Mouse (Mus musculus): Measurements from ENCODE around the gene Ift57. TPM values are rescaled to one million over a fixed set of nuclear protein-coding genes. Genes with fewer than 3 reads are reported as not detected.

Ift57 gene
- polyA plus RNA-seq, 1 experiment from 2014 or later, result 45.4 TPM

- Histone ChIP-seq H3K9ac (no peak overlapping the region), H3K4me3 (replicated peaks) (no peak overlapping the region), H3K4me2 (replicated peaks) (no peak overlapping the region), H3K36me3 (no peaks in the 10 kb centered on the region), H3K4me1 (no peaks in the 10 kb centered on the region), H3K9me3 (replicated peaks) (no peaks in the 10 kb centered on the region), H3K27ac (replicated peaks) (no peak overlapping the region), H3K27me3 (no peaks in the 10 kb centered on the region)
- no peak for ATAC-seq (ENCODE audit: insufficient number of reproducible peaks, low FRiP score, low TSS enrichment, low read depth)
- WGBS, result 42% methylated on average over 1 of the region's 1 CpGs
Measured at GRCm38 (mm10) chr16:49752906-49753305, 53.9 kb downstream of the Ift57 start.

- H3K36me3 ChIP-seq, result no peaks in the 10 kb centered on the region
- H3K27me3 ChIP-seq, result no peaks in the 10 kb centered on the region
- no peak overlapping the region for H3K4me2 ChIP-seq (replicated peaks)
- no peak overlapping the region for H3K9ac ChIP-seq
- ATAC-seq (ENCODE audit: insufficient number of reproducible peaks, low FRiP score, low TSS enrichment, low read depth), result no peak
- no peak overlapping the region for H3K27ac ChIP-seq (replicated peaks)
- no peaks in the 10 kb centered on the region for H3K9me3 ChIP-seq (replicated peaks)
- WGBS, result 40% methylated on average over 3 of the region's 3 CpGs
- no peak overlapping the region for H3K4me3 ChIP-seq (replicated peaks)
- no peaks in the 10 kb centered on the region for H3K4me1 ChIP-seq
Measured at GRCm38 (mm10) chr16:49753318-49753717, 54.3 kb downstream of the Ift57 start.

- no peak for ATAC-seq (ENCODE audit: insufficient number of reproducible peaks, low FRiP score, low TSS enrichment, low read depth)
- no peaks in the 10 kb centered on the region for H3K27me3 ChIP-seq
- no peak overlapping the region for H3K4me3 ChIP-seq (replicated peaks)
- H3K4me1 ChIP-seq, result 0 out of 2 replicates have a peak, but pooled peaks cover 4% of the 10 kb centered on the region
- H3K27ac ChIP-seq (replicated peaks), result no peak overlapping the region
- H3K9me3 ChIP-seq (replicated peaks), result no peaks in the 10 kb centered on the region
- H3K36me3 ChIP-seq, result 0 out of 2 replicates have a peak, but pooled peaks cover 9% of the 10 kb centered on the region
- no peak overlapping the region for H3K9ac ChIP-seq
- 85% methylated on average over 17 of the region's 17 CpGs for WGBS
- no peak overlapping the region for H3K4me2 ChIP-seq (replicated peaks)
Measured at GRCm38 (mm10) chr16:49760517-49761203, 61.6 kb downstream of the Ift57 start.

GRCm38 (mm10) chr16:49761981-49762380 lies 62.9 kb downstream of the Ift57 start:
- no peak overlapping the region for H3K27ac ChIP-seq (replicated peaks)
- no peaks in the 10 kb centered on the region for H3K9me3 ChIP-seq (replicated peaks)
- no peak overlapping the region for H3K4me2 ChIP-seq (replicated peaks)
- no peak overlapping the region for H3K9ac ChIP-seq
- 0 out of 2 replicates have a peak, but pooled peaks cover 9% of the 10 kb centered on the region for H3K36me3 ChIP-seq
- WGBS, result 84% methylated on average over 5 of the region's 5 CpGs
- ATAC-seq (ENCODE audit: insufficient number of reproducible peaks, low FRiP score, low TSS enrichment, low read depth), result no peak
- no peaks in the 10 kb centered on the region for H3K27me3 ChIP-seq
- H3K4me3 ChIP-seq (replicated peaks), result no peak overlapping the region
- 0 out of 2 replicates have a peak, but pooled peaks cover 4% of the 10 kb centered on the region for H3K4me1 ChIP-seq

GRCm38 (mm10) chr16:49766326-49766725 lies 67.3 kb downstream of the Ift57 start:
- Histone ChIP-seq H3K4me3 (replicated peaks) (no peak overlapping the region), H3K27ac (replicated peaks) (no peak overlapping the region), H3K9ac (no peak overlapping the region), H3K4me1 (no peaks in the 10 kb centered on the region), H3K27me3 (no peaks in the 10 kb centered on the region), H3K4me2 (replicated peaks) (no peak overlapping the region), H3K36me3 (0 out of 2 replicates have a peak, but pooled peaks cover 9% of the 10 kb centered on the region), H3K9me3 (replicated peaks) (no peaks in the 10 kb centered on the region)
- no peak for ATAC-seq (ENCODE audit: insufficient number of reproducible peaks, low FRiP score, low TSS enrichment, low read depth)
- WGBS, result 65% methylated on average over 3 of the region's 3 CpGs

- Histone ChIP-seq H3K4me1 (no peaks in the 10 kb centered on the region), H3K9me3 (replicated peaks) (no peaks in the 10 kb centered on the region), H3K36me3 (0 out of 2 replicates have a peak, but pooled peaks cover 8% of the 10 kb centered on the region), H3K27ac (replicated peaks) (no peak overlapping the region), H3K4me3 (replicated peaks) (no peak overlapping the region), H3K9ac (no peak overlapping the region), H3K27me3 (no peaks in the 10 kb centered on the region), H3K4me2 (replicated peaks) (no peak overlapping the region)
- no peak for ATAC-seq (ENCODE audit: insufficient number of reproducible peaks, low FRiP score, low TSS enrichment, low read depth)
- 83% methylated on average over 4 of the region's 4 CpGs for WGBS
Measured at GRCm38 (mm10) chr16:49768491-49769031, 69.5 kb downstream of the Ift57 start.

GRCm38 (mm10) chr16:49769831-49770261 lies 70.8 kb downstream of the Ift57 start:
- Histone ChIP-seq H3K4me1 (no peaks in the 10 kb centered on the region), H3K9ac (no peak overlapping the region), H3K9me3 (replicated peaks) (no peaks in the 10 kb centered on the region), H3K27ac (replicated peaks) (no peak overlapping the region), H3K4me3 (replicated peaks) (no peak overlapping the region), H3K27me3 (no peaks in the 10 kb centered on the region), H3K4me2 (replicated peaks) (no peak overlapping the region), H3K36me3 (no peaks in the 10 kb centered on the region)
- WGBS, result 80% methylated on average over 2 of the region's 2 CpGs
- no peak for ATAC-seq (ENCODE audit: insufficient number of reproducible peaks, low FRiP score, low TSS enrichment, low read depth)

- no peaks in the 10 kb centered on the region for H3K27me3 ChIP-seq
- no peaks in the 10 kb centered on the region for H3K36me3 ChIP-seq
- H3K4me3 ChIP-seq (replicated peaks), result no peak overlapping the region
- no peak overlapping the region for H3K27ac ChIP-seq (replicated peaks)
- ATAC-seq (ENCODE audit: insufficient number of reproducible peaks, low FRiP score, low TSS enrichment, low read depth), result no peak
- H3K4me1 ChIP-seq, result no peaks in the 10 kb centered on the region
- WGBS, result 85% methylated on average over 12 of the region's 12 CpGs
- no peak overlapping the region for H3K4me2 ChIP-seq (replicated peaks)
- H3K9ac ChIP-seq, result no peak overlapping the region
- H3K9me3 ChIP-seq (replicated peaks), result no peaks in the 10 kb centered on the region
Measured at GRCm38 (mm10) chr16:49770320-49771189, 71.5 kb downstream of the Ift57 start.

GRCm38 (mm10) chr16:49771609-49772396 lies 72.8 kb downstream of the Ift57 start:
- no peaks in the 10 kb centered on the region for H3K4me1 ChIP-seq
- no peaks in the 10 kb centered on the region for H3K36me3 ChIP-seq
- H3K27me3 ChIP-seq, result no peaks in the 10 kb centered on the region
- no peak overlapping the region for H3K4me3 ChIP-seq (replicated peaks)
- no peak overlapping the region for H3K9ac ChIP-seq
- 83% methylated on average over 7 of the region's 7 CpGs for WGBS
- H3K27ac ChIP-seq (replicated peaks), result no peak overlapping the region
- ATAC-seq (ENCODE audit: insufficient number of reproducible peaks, low FRiP score, low TSS enrichment, low read depth), result no peak
- no peak overlapping the region for H3K4me2 ChIP-seq (replicated peaks)
- H3K9me3 ChIP-seq (replicated peaks), result no peaks in the 10 kb centered on the region

GRCm38 (mm10) chr16:49772576-49772975 lies 73.5 kb downstream of the Ift57 start:
- no peaks in the 10 kb centered on the region for H3K36me3 ChIP-seq
- ATAC-seq (ENCODE audit: insufficient number of reproducible peaks, low FRiP score, low TSS enrichment, low read depth), result no peak
- H3K27ac ChIP-seq (replicated peaks), result no peak overlapping the region
- H3K9me3 ChIP-seq (replicated peaks), result no peaks in the 10 kb centered on the region
- no peaks in the 10 kb centered on the region for H3K27me3 ChIP-seq
- no peak overlapping the region for H3K4me2 ChIP-seq (replicated peaks)
- no peak overlapping the region for H3K4me3 ChIP-seq (replicated peaks)
- WGBS, result 61% methylated on average over 1 of the region's 1 CpGs
- no peak overlapping the region for H3K9ac ChIP-seq
- no peaks in the 10 kb centered on the region for H3K4me1 ChIP-seq

- Histone ChIP-seq H3K27ac (replicated peaks) (no peak overlapping the region), H3K4me1 (no peaks in the 10 kb centered on the region), H3K36me3 (no peaks in the 10 kb centered on the region), H3K9me3 (replicated peaks) (no peaks in the 10 kb centered on the region), H3K4me2 (replicated peaks) (no peak overlapping the region), H3K4me3 (replicated peaks) (no peak overlapping the region), H3K27me3 (no peaks in the 10 kb centered on the region), H3K9ac (no peak overlapping the region)
- ATAC-seq (ENCODE audit: insufficient number of reproducible peaks, low FRiP score, low TSS enrichment, low read depth), result no peak
- WGBS, result 77% methylated on average over 1 of the region's 1 CpGs
Measured at GRCm38 (mm10) chr16:49773068-49773467, 74.0 kb downstream of the Ift57 start.

Data from embryonic facial prominence, embryonic 15.5 days (tissue).